Mouse (Mus musculus): ENCODE data around the gene Sfrp5. TPM values are rescaled to one million over a fixed set of nuclear protein-coding genes. Genes with fewer than 3 reads are reported as not detected.
A peak's percentile ranks its signal among the peaks of the same experiment; 100 is the strongest.

Gene Sfrp5
- polyA plus RNA-seq, 1 experiment from 2014 or later, result 0.21 TPM

GRCm38 (mm10) chr19:42230986-42231385 lies 28.9 kb upstream of the Sfrp5 start:
- Histone ChIP-seq H3K4me1 (ENCODE audit: control insufficient read depth, insufficient read depth, low read length) (peaks cover 17% of the 10 kb centered on the region; the same call in 1 of the 2 replicates), H3K9me3 (ENCODE audit: control insufficient read depth, low read length) (no peaks in the 10 kb centered on the region), H3K36me3 (ENCODE audit: control insufficient read depth, insufficient read depth, low read length) (no peaks in the 10 kb centered on the region), H3K4me3 (ENCODE audit: low read depth, low read length) (no peak overlapping the region), H3K4me2 (ENCODE audit: low read depth, low read length) (no peak overlapping the region), H3K9ac (replicated peaks; ENCODE audit: low read depth, low read length) (no peak overlapping the region), H3K27me3 (ENCODE audit: control insufficient read depth, insufficient read depth, low read length) (no peaks in the 10 kb centered on the region), H3K27ac (ENCODE audit: low read depth, low read length) (no peak overlapping the region)
- ATAC-seq (ENCODE audit: low read depth), result no peak
- WGBS, result 91% methylated on average over 13 of the region's 13 CpGs

DNA sequence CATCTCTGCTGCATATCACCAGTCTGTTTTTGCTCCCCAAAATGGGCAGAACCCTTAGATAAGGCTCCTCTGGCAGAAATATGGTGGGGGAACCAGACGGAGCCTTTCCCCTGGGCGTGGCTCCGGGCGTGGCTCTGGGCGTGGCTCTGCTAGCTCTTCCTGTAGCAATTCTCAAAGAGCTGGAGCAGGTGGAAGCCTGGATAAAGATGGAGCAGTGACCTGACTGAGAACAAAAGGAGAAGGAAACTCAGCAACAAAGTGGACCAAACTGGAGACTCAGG lies 28.2 kb upstream of the Sfrp5 start:
- Histone ChIP-seq H3K4me2 (ENCODE audit: low read depth, low read length) (no peak overlapping the region), H3K9me3 (ENCODE audit: control insufficient read depth, low read length) (no peaks in the 10 kb centered on the region), H3K4me3 (ENCODE audit: low read depth, low read length) (no peak overlapping the region), H3K9ac (replicated peaks; ENCODE audit: low read depth, low read length) (no peak overlapping the region), H3K36me3 (ENCODE audit: control insufficient read depth, insufficient read depth, low read length) (no peaks in the 10 kb centered on the region), H3K27me3 (ENCODE audit: control insufficient read depth, insufficient read depth, low read length) (no peaks in the 10 kb centered on the region), H3K4me1 (ENCODE audit: control insufficient read depth, insufficient read depth, low read length) (peaks cover 17% of the 10 kb centered on the region; the same call in 1 of the 2 replicates), H3K27ac (ENCODE audit: low read depth, low read length) (no peak overlapping the region)
- no peak for ATAC-seq (ENCODE audit: low read depth)
- WGBS, result 77% methylated on average over 5 of the region's 5 CpGs

- H3K4me2 ChIP-seq (ENCODE audit: low read depth, low read length), result no peak overlapping the region
- H3K27ac ChIP-seq (ENCODE audit: low read depth, low read length), result no peak overlapping the region
- no peaks in the 10 kb centered on the region for H3K9me3 ChIP-seq (ENCODE audit: control insufficient read depth, low read length)
- no peaks in the 10 kb centered on the region for H3K36me3 ChIP-seq (ENCODE audit: control insufficient read depth, insufficient read depth, low read length)
- H3K27me3 ChIP-seq (ENCODE audit: control insufficient read depth, insufficient read depth, low read length), result no peaks in the 10 kb centered on the region
- H3K9ac ChIP-seq (replicated peaks; ENCODE audit: low read depth, low read length), result no peak overlapping the region
- H3K4me1 ChIP-seq (ENCODE audit: control insufficient read depth, insufficient read depth, low read length), result peaks cover 17% of the 10 kb centered on the region; the same call in 1 of the 2 replicates
- no peak for ATAC-seq (ENCODE audit: low read depth)
- 63% methylated on average over 17 of the region's 17 CpGs for WGBS
- H3K4me3 ChIP-seq (ENCODE audit: low read depth, low read length), result no peak overlapping the region
Observed at GRCm38 (mm10) chr19:42229499-42230287, 27.6 kb upstream of the Sfrp5 start.

- Histone ChIP-seq H3K36me3 (ENCODE audit: control insufficient read depth, insufficient read depth, low read length) (no peaks in the 10 kb centered on the region), H3K9ac (replicated peaks; ENCODE audit: low read depth, low read length) (no peak overlapping the region), H3K4me3 (ENCODE audit: low read depth, low read length) (no peak overlapping the region), H3K27ac (ENCODE audit: low read depth, low read length) (peak overlapping the region; percentile 8; the same call in 1 of the 2 replicates), H3K4me2 (ENCODE audit: low read depth, low read length) (no peak overlapping the region), H3K4me1 (ENCODE audit: control insufficient read depth, insufficient read depth, low read length) (peaks cover 17% of the 10 kb centered on the region; the same call in 1 of the 2 replicates), H3K9me3 (ENCODE audit: control insufficient read depth, low read length) (no peaks in the 10 kb centered on the region), H3K27me3 (ENCODE audit: control insufficient read depth, insufficient read depth, low read length) (no peaks in the 10 kb centered on the region)
- 85% methylated on average over 10 of the region's 10 CpGs for WGBS
- ATAC-seq (ENCODE audit: low read depth), result no peak
Observed at GRCm38 (mm10) chr19:42226451-42226850, 24.4 kb upstream of the Sfrp5 start.

DNA sequence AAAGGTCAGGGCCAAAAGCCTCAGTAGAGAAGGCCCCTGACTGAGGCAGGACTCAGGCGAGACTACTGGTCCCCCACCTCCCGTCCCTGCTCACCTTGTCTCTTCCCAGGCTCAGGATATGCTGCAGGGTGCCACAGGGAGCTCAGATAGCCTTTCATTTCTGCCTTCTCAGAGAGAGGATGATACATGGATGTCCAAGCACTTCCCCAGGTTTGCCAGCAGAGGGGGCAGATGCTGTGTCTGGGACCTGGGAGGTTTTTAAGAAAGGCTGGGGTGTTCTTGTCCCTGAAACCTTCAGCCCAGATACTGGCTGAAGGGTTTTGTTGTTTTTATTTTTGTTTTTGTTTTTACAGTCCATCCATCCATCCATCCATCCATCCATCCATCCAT lies 15.3 kb upstream of the Sfrp5 start:
- H3K4me2 ChIP-seq (ENCODE audit: low read depth, low read length), result no peak overlapping the region
- whole genome bisulfite sequencing, result 35% methylated on average over 2 of the region's 2 CpGs
- H3K4me3 ChIP-seq (ENCODE audit: low read depth, low read length), result no peak overlapping the region
- no peak overlapping the region for H3K27ac ChIP-seq (ENCODE audit: low read depth, low read length)
- no peaks in the 10 kb centered on the region for H3K4me1 ChIP-seq (ENCODE audit: control insufficient read depth, insufficient read depth, low read length)
- H3K27me3 ChIP-seq (ENCODE audit: control insufficient read depth, insufficient read depth, low read length), result no peaks in the 10 kb centered on the region
- no peak overlapping the region for H3K9ac ChIP-seq (replicated peaks; ENCODE audit: low read depth, low read length)
- no peaks in the 10 kb centered on the region for H3K36me3 ChIP-seq (ENCODE audit: control insufficient read depth, insufficient read depth, low read length)
- no peaks in the 10 kb centered on the region for H3K9me3 ChIP-seq (ENCODE audit: control insufficient read depth, low read length)
- peak; percentile 44; the same call in 1 of the 2 replicates for ATAC-seq (ENCODE audit: low read depth)

- 56% methylated on average over 7 of the region's 7 CpGs for WGBS
- peak; percentile 9; the same call in 1 of the 2 replicates for ATAC-seq (ENCODE audit: low read depth)
Observed at GRCm38 (mm10) chr19:42216699-42217373, 14.8 kb upstream of the Sfrp5 start.

DNA sequence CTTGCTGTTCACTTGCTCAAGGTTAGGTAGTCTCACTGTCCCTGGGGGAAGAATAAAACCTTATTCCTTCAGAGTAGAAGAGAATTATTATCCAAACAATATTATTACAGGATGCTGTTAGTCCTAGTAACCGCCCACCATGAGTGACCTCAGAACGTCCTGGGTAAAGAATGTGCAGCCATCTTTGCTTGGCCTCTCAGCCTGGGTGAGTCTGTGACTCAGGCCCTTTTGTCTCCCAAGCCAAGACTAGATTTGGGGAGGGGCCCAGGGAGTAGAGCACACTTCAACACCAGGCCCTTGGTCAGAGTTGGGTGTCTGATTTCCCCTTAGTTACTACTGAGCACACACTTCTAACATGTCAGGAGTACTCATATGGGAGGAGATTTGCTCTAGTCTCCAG lies 12.5 kb upstream of the Sfrp5 start:
- no peak for ATAC-seq (ENCODE audit: low read depth)
- Histone ChIP-seq H3K27ac (ENCODE audit: low read depth, low read length) (no peak overlapping the region), H3K27me3 (ENCODE audit: control insufficient read depth, insufficient read depth, low read length) (no peaks in the 10 kb centered on the region), H3K9me3 (ENCODE audit: control insufficient read depth, low read length) (no peaks in the 10 kb centered on the region), H3K4me2 (ENCODE audit: low read depth, low read length) (no peak overlapping the region), H3K9ac (replicated peaks; ENCODE audit: low read depth, low read length) (no peak overlapping the region), H3K4me1 (ENCODE audit: control insufficient read depth, insufficient read depth, low read length) (no peaks in the 10 kb centered on the region), H3K36me3 (ENCODE audit: control insufficient read depth, insufficient read depth, low read length) (no peaks in the 10 kb centered on the region), H3K4me3 (ENCODE audit: low read depth, low read length) (no peak overlapping the region)
- 77% methylated on average over 2 of the region's 2 CpGs for WGBS

More at GRCm38 (mm10) chr19:42216699-42217373, 14.8 kb upstream of the Sfrp5 start:
- H3K4me3 ChIP-seq (ENCODE audit: low read depth, low read length), result no peak overlapping the region
- H3K36me3 ChIP-seq (ENCODE audit: control insufficient read depth, insufficient read depth, low read length), result no peaks in the 10 kb centered on the region
- H3K4me1 ChIP-seq (ENCODE audit: control insufficient read depth, insufficient read depth, low read length), result no peaks in the 10 kb centered on the region
- H3K27me3 ChIP-seq (ENCODE audit: control insufficient read depth, insufficient read depth, low read length), result no peaks in the 10 kb centered on the region
- no peaks in the 10 kb centered on the region for H3K9me3 ChIP-seq (ENCODE audit: control insufficient read depth, low read length)
- H3K27ac ChIP-seq (ENCODE audit: low read depth, low read length), result no peak overlapping the region
- no peak overlapping the region for H3K4me2 ChIP-seq (ENCODE audit: low read depth, low read length)
- H3K9ac ChIP-seq (replicated peaks; ENCODE audit: low read depth, low read length), result no peak overlapping the region

- no peak overlapping the region for H3K4me2 ChIP-seq (ENCODE audit: low read depth, low read length)
- no peaks in the 10 kb centered on the region for H3K27me3 ChIP-seq (ENCODE audit: control insufficient read depth, insufficient read depth, low read length)
- no peak overlapping the region for H3K9ac ChIP-seq (replicated peaks; ENCODE audit: low read depth, low read length)
- H3K4me1 ChIP-seq (ENCODE audit: control insufficient read depth, insufficient read depth, low read length), result no peaks in the 10 kb centered on the region
- no peaks in the 10 kb centered on the region for H3K9me3 ChIP-seq (ENCODE audit: control insufficient read depth, low read length)
- no peak overlapping the region for H3K27ac ChIP-seq (ENCODE audit: low read depth, low read length)
- H3K36me3 ChIP-seq (ENCODE audit: control insufficient read depth, insufficient read depth, low read length), result no peaks in the 10 kb centered on the region
- ATAC-seq (ENCODE audit: low read depth), result no peak
- H3K4me3 ChIP-seq (ENCODE audit: low read depth, low read length), result no peak overlapping the region
- WGBS, result 59% methylated on average over 8 of the region's 8 CpGs
Observed at GRCm38 (mm10) chr19:42211936-42212335, 9.9 kb upstream of the Sfrp5 start.

- no peak for ATAC-seq (ENCODE audit: low read depth)
- H3K9me3 ChIP-seq (ENCODE audit: control insufficient read depth, low read length), result no peaks in the 10 kb centered on the region
- no peak overlapping the region for H3K4me2 ChIP-seq (ENCODE audit: low read depth, low read length)
- no peaks in the 10 kb centered on the region for H3K4me1 ChIP-seq (ENCODE audit: control insufficient read depth, insufficient read depth, low read length)
- no peak overlapping the region for H3K9ac ChIP-seq (replicated peaks; ENCODE audit: low read depth, low read length)
- no peak overlapping the region for H3K4me3 ChIP-seq (ENCODE audit: low read depth, low read length)
- WGBS, result 64% methylated on average over 6 of the region's 6 CpGs
- H3K27me3 ChIP-seq (ENCODE audit: control insufficient read depth, insufficient read depth, low read length), result no peaks in the 10 kb centered on the region
- H3K36me3 ChIP-seq (ENCODE audit: control insufficient read depth, insufficient read depth, low read length), result no peaks in the 10 kb centered on the region
- H3K27ac ChIP-seq (ENCODE audit: low read depth, low read length), result no peak overlapping the region
Observed at GRCm38 (mm10) chr19:42209976-42210375, 7.9 kb upstream of the Sfrp5 start.

Measured in neural tube, embryonic 14.5 days (tissue).